In genomic region chr11:98902621-98903245, GRCm38 (mm10) we compare ENCODE assay signal across 10 mouse cellular contexts. TPM values are rescaled to one million over a fixed set of nuclear protein-coding genes. Genes with fewer than 3 reads are reported as not detected.
DNase-seq lines count a peak whose midpoint lies in the region; ATAC-seq and TF ChIP-seq lines count a peak whose summit lies in the region.
"Had no signal": no experiment of that assay in that cellular context is flagged by ENCODE, and none has a peak within 500 bp of the region (broad histone marks: within the 10 kb centered on the region; RNA-seq: fewer than 3 reads in every experiment).

No protein-coding gene starts in this region.

- peak overlapping the region; percentile 14; the same call in 1 of the 2 replicates for H3K4me3 ChIP-seq in heart, embryonic 12.5 days
- H3K4me3 ChIP-seq in lung, postnatal 0 days (ENCODE audit: low read depth, low read length) = no peak overlapping the region
- no peak overlapping the region for H3K4me3 ChIP-seq in liver, embryonic 12.5 days
- H3K4me3 ChIP-seq: left cerebral cortex, adult 2 months had no signal

- no peak for DNase-seq in heart, adult 8-10 months (ENCODE audit: low spot score)
- no peak for DNase-seq in lung, postnatal 0 days (ENCODE audit: low spot score)
- no peak for DNase-seq in lung, postnatal 10 days
- no peak for DNase-seq in cerebellum, postnatal 10 days
- DNase-seq in gastrocnemius, postnatal 14 days = no peak
- DNase-seq in Muller cell, postnatal 12 days (ENCODE audit: inconsistent ontology term) = no peak
- DNase-seq: adrenal gland, adult 2 months had no signal

- WGBS in heart, embryonic 12.5 days = 12% methylated on average over 10 of the region's 10 CpGs
- 40% methylated on average over 10 of the region's 10 CpGs for WGBS in lung, postnatal 0 days
- WGBS in liver, embryonic 12.5 days (ENCODE audit: insufficient replicate concordance) = 57% methylated on average over 10 of the region's 10 CpGs

- H3K27ac ChIP-seq in heart, embryonic 12.5 days (ENCODE audit: poor library complexity, severe bottlenecking) = peak overlapping the region; percentile 92
- H3K27ac ChIP-seq in lung, postnatal 0 days (ENCODE audit: low read length) = peak overlapping the region; percentile 12; the same call in 1 of the 2 replicates
- peak overlapping the region; percentile 59 for H3K27ac ChIP-seq in liver, embryonic 12.5 days
- H3K27ac ChIP-seq: left cerebral cortex, adult 2 months had no signal

- peak overlapping the region; percentile 28 for H3K9ac ChIP-seq in heart, embryonic 12.5 days
- no peak overlapping the region for H3K9ac ChIP-seq in lung, postnatal 0 days (replicated peaks; ENCODE audit: low read depth)
- H3K9ac ChIP-seq in liver, embryonic 12.5 days = peak overlapping the region; percentile 31; the same call in 1 of the 2 replicates

- no peak for TF ChIP-seq EP300 in lung, postnatal 0 days (IDR thresholded peaks at IDR 0.05)

- TF ChIP-seq CTCF in lung, postnatal 0 days (IDR thresholded peaks at IDR 0.05) = no peak

- no peaks in the 10 kb centered on the region for H3K9me3 ChIP-seq in heart, embryonic 12.5 days (replicated peaks)
- no peaks in the 10 kb centered on the region for H3K9me3 ChIP-seq in lung, postnatal 0 days (ENCODE audit: low read length)
- no peaks in the 10 kb centered on the region for H3K9me3 ChIP-seq in liver, embryonic 12.5 days (replicated peaks)

- H3K27me3 ChIP-seq in heart, embryonic 12.5 days (replicated peaks) = no peaks in the 10 kb centered on the region
- no peaks in the 10 kb centered on the region for H3K27me3 ChIP-seq in lung, postnatal 0 days (replicated peaks; ENCODE audit: insufficient read depth, low read length)
- H3K27me3 ChIP-seq in liver, embryonic 12.5 days (replicated peaks) = no peaks in the 10 kb centered on the region

- no peak; the same call in 1 of the 2 replicates for ATAC-seq in heart, embryonic 12.5 days (ENCODE audit: insufficient number of reproducible peaks, low FRiP score)
- ATAC-seq in lung, postnatal 0 days = 0 out of 2 replicates have a peak, but pooled peaks have one; percentile 15
- ATAC-seq in liver, embryonic 12.5 days = no peak

- H3K4me1 ChIP-seq in heart, embryonic 12.5 days (replicated peaks) = peaks cover 55% of the 10 kb centered on the region
- H3K4me1 ChIP-seq in lung, postnatal 0 days (ENCODE audit: insufficient read depth, low read depth, low read length) = 0 out of 2 replicates have a peak, but pooled peaks cover 6% of the 10 kb centered on the region
- peaks cover 67% of the 10 kb centered on the region for H3K4me1 ChIP-seq in liver, embryonic 12.5 days

- peak overlapping the region; percentile 55 for H3K4me2 ChIP-seq in heart, embryonic 12.5 days
- H3K4me2 ChIP-seq in lung, postnatal 0 days (replicated peaks; ENCODE audit: low read depth, low read length) = no peak overlapping the region
- H3K4me2 ChIP-seq in liver, embryonic 12.5 days = 0 out of 2 replicates have a peak overlapping the region, but pooled peaks have one; percentile 2

- intact Hi-C loops in gastrocnemius, postnatal 14 days (cut with DNase I; ENCODE audit: low total_unique reads) = loop anchor here (10.0 kb wide), 1 partner anchor 198 kb away; the partner anchor contains the start of gene Csf3

- peaks cover 40% of the 10 kb centered on the region for H3K36me3 ChIP-seq in heart, embryonic 12.5 days
- H3K36me3 ChIP-seq in lung, postnatal 0 days (ENCODE audit: insufficient read depth, low read length) = peaks cover 12% of the 10 kb centered on the region; the same call in 1 of the 2 replicates
- H3K36me3 ChIP-seq in liver, embryonic 12.5 days = peaks cover 48% of the 10 kb centered on the region

RNA-seq across cellular contexts. Expression of gene Cdc6, which starts 4.9 kb away (rescaled TPM):
- polyA plus RNA-seq in heart, embryonic 12.5 days (2016; fragmentation: Nextera tagmentation; extraction: Ambion mirVana) = 27.0 and 27.7 TPM in 2 replicates
- total RNA-seq in heart, adult 8-10 months (2022) = under 1 TPM; 0.16 to 0.49 (median 0.25) TPM
- 2.5 and 2.6 TPM in 2 replicates for polyA plus RNA-seq in lung, postnatal 0 days (2015; fragmentation: Nextera tagmentation; extraction: Ambion mirVana)
- 86.5 and 89.9 TPM in 2 replicates for polyA plus RNA-seq in liver, embryonic 12.5 days (2016; fragmentation: Nextera tagmentation; extraction: Ambion mirVana)
- total RNA-seq in gastrocnemius, postnatal 14 days (2021) = 1 to 10 TPM in 1 of 2 experiments, under 1 TPM in 1; 0.78 to 1.3 TPM

RNA-seq across cellular contexts. Expression of gene Rara, which starts 24.9 kb away (rescaled TPM):
- 33.8 and 35.1 TPM in 2 replicates for polyA plus RNA-seq in heart, embryonic 12.5 days (2016; fragmentation: Nextera tagmentation; extraction: Ambion mirVana)
- 10 to 100 TPM; 10.8 to 13.5 (median 11.9) TPM for total RNA-seq in heart, adult 8-10 months (2022)
- polyA plus RNA-seq in lung, postnatal 0 days (2015; fragmentation: Nextera tagmentation; extraction: Ambion mirVana) = 26.2 and 28.8 TPM in 2 replicates
- polyA plus RNA-seq in liver, embryonic 12.5 days (2016; fragmentation: Nextera tagmentation; extraction: Ambion mirVana) = 6.8 and 7.1 TPM in 2 replicates
- 10 to 100 TPM; 13.7 to 19.7 TPM for total RNA-seq in gastrocnemius, postnatal 14 days (2021)

RNA-seq across cellular contexts. Expression of gene Wipf2, which starts 39.3 kb away (rescaled TPM):
- 3.0 and 3.3 TPM in 2 replicates for polyA plus RNA-seq in heart, embryonic 12.5 days (2016; fragmentation: Nextera tagmentation; extraction: Ambion mirVana)
- total RNA-seq in heart, adult 8-10 months (2022) = 10 to 100 TPM in 3 of 4 experiments, 1 to 10 TPM in 1; 9.4 to 12.6 (median 11.5) TPM
- polyA plus RNA-seq in lung, postnatal 0 days (2015; fragmentation: Nextera tagmentation; extraction: Ambion mirVana) = 4.0 and 4.1 TPM in 2 replicates
- polyA plus RNA-seq in liver, embryonic 12.5 days (2016; fragmentation: Nextera tagmentation; extraction: Ambion mirVana) = 2.0 and 2.2 TPM in 2 replicates
- 1 to 10 TPM; 4.4 to 4.6 TPM for total RNA-seq in gastrocnemius, postnatal 14 days (2021)

Comparison
In these comparisons a context has a peak if more than half of its experiments do, and no peak if none do; other contexts are left out.
1. H3K27ac ChIP-seq: peak in every context shown above with its lines; median percentile 92 in heart, embryonic 12.5 days; 59 in liver, embryonic 12.5 days; 12 in lung, postnatal 0 days.